In the genomic region with DNA sequence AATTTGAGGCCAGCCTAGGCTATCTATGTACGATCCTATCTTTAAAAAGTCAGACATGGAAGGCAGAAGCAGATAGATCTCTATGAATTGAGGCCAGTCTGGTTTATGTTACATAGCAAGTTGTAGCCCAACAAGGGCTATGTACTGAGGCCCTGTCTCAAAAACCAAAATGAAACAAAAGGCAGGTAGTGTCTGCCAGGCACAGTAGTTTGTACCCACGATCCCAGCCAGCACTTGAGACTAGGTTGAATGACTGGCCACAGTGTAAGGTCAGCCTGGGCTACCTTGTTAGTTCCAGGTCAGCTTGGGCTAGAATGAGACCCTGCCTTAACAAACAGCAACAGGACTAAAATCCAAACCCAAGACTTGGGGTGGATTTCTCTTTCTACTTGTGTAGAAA, we compare ENCODE assay signal across 27 mouse cellular contexts. TPM values are rescaled to one million over a fixed set of nuclear protein-coding genes. Genes with fewer than 3 reads are reported as not detected.
DNase-seq lines count a peak whose midpoint lies in the region; ATAC-seq and TF ChIP-seq lines count a peak whose summit lies in the region.
"Had no signal": no experiment of that assay in that cellular context is flagged by ENCODE, and none has a peak within 500 bp of the region (broad histone marks: within the 10 kb centered on the region; RNA-seq: fewer than 3 reads in every experiment).

No protein-coding gene starts in this region.

- H3K9me3 ChIP-seq in liver, embryonic 12.5 days (replicated peaks) = no peaks in the 10 kb centered on the region
- H3K9me3 ChIP-seq in midbrain, embryonic 15.5 days = no peaks in the 10 kb centered on the region
- H3K9me3 ChIP-seq: embryonic facial prominence, embryonic 12.5 days; forebrain, embryonic 15.5 days; heart, embryonic 15.5 days; hindbrain, embryonic 13.5 days had no signal

- H3K4me2 ChIP-seq in liver, embryonic 12.5 days = no peak overlapping the region
- no peak overlapping the region for H3K4me2 ChIP-seq in midbrain, embryonic 15.5 days
- H3K4me2 ChIP-seq: embryonic facial prominence, embryonic 12.5 days; forebrain, embryonic 15.5 days; heart, embryonic 11.5 days; heart, embryonic 15.5 days; hindbrain, embryonic 13.5 days had no signal

- no peaks in the 10 kb centered on the region for H3K36me3 ChIP-seq in liver, adult 2 months (ENCODE audit: control insufficient read depth, insufficient read depth, low read length)
- no peaks in the 10 kb centered on the region for H3K36me3 ChIP-seq in liver, embryonic 12.5 days
- H3K36me3 ChIP-seq in small intestine, adult 2 months (ENCODE audit: control insufficient read depth, insufficient read depth, low read length) = no peaks in the 10 kb centered on the region
- H3K36me3 ChIP-seq in midbrain, embryonic 15.5 days (replicated peaks) = no peaks in the 10 kb centered on the region
- H3K36me3 ChIP-seq: embryonic facial prominence, embryonic 12.5 days; forebrain, embryonic 15.5 days; heart, embryonic 15.5 days; hindbrain, embryonic 13.5 days had no signal

- no peaks in the 10 kb centered on the region for H3K79me2 ChIP-seq in liver, adult 2 months (ENCODE audit: control insufficient read depth, insufficient read depth, low read length)

- H3K9ac ChIP-seq in liver, adult 2 months (ENCODE audit: low read depth, low read length) = no peak overlapping the region
- no peak overlapping the region for H3K9ac ChIP-seq in liver, embryonic 12.5 days
- H3K9ac ChIP-seq in midbrain, embryonic 15.5 days = no peak overlapping the region
- H3K9ac ChIP-seq: embryonic facial prominence, embryonic 12.5 days; forebrain, embryonic 15.5 days; heart, embryonic 15.5 days; hindbrain, embryonic 13.5 days had no signal

- peaks cover under 1% of the 10 kb centered on the region; the same call in 1 of the 2 replicates for H3K4me1 ChIP-seq in liver, adult 2 months (ENCODE audit: control insufficient read depth, insufficient read depth, low read length)
- H3K4me1 ChIP-seq in liver, embryonic 12.5 days = peaks cover 11% of the 10 kb centered on the region
- H3K4me1 ChIP-seq in bone marrow macrophage, adult 2 months (ENCODE audit: control insufficient read depth, insufficient read depth, low read length) = peaks cover 12% of the 10 kb centered on the region
- peaks cover 2% of the 10 kb centered on the region; the same call in 1 of the 2 replicates for H3K4me1 ChIP-seq in small intestine, adult 2 months (ENCODE audit: control insufficient read depth, insufficient read depth, insufficient read length, low read length)
- peaks cover 9% of the 10 kb centered on the region; the same call in 1 of the 2 replicates for H3K4me1 ChIP-seq in midbrain, embryonic 15.5 days
- H3K4me1 ChIP-seq: embryonic facial prominence, embryonic 12.5 days; heart, embryonic 15.5 days; hindbrain, embryonic 13.5 days had no signal

- no peak for TF ChIP-seq POLR2A in liver, adult 2 months (IDR thresholded peaks at IDR 0.05; ENCODE audit: extremely low read depth, insufficient read depth, low read length)
- TF ChIP-seq POLR2A in bone marrow macrophage, adult 2 months (IDR thresholded peaks at IDR 0.05; ENCODE audit: borderline replicate concordance, low read depth, low read length) = no peak
- no peak for TF ChIP-seq POLR2A in small intestine, adult 2 months (IDR thresholded peaks at IDR 0.05; ENCODE audit: low read depth, low read length)

- no peak for DNase-seq in liver, adult 2 months (ENCODE audit: extremely low read depth, low read depth, low spot score)
- DNase-seq in CD4-positive helper T cell, adult 2 months (ENCODE audit: low read depth, low spot score) = peak; percentile 13
- no peak for DNase-seq in right cerebral cortex, postnatal 10 days (ENCODE audit: low spot score in 2 of 2)
- DNase-seq: adrenal gland, postnatal 14 days; cerebellum, adult 9-10 months; cerebellum, postnatal 25 days; gastrocnemius, postnatal 14 days; heart, adult 2 months; heart, postnatal 14 days had no signal

- WGBS in liver, adult 2 months = 50% methylated on average over 2 of the region's 2 CpGs
- 63% methylated on average over 2 of the region's 2 CpGs for WGBS in liver, embryonic 12.5 days (ENCODE audit: insufficient replicate concordance)
- WGBS in small intestine, adult 2 months = 71% methylated on average over 2 of the region's 2 CpGs
- WGBS in midbrain, embryonic 15.5 days = 81% methylated on average over 2 of the region's 2 CpGs

- ATAC-seq in liver, embryonic 12.5 days = no peak
- ATAC-seq in midbrain, embryonic 15.5 days (replicated peaks) = no peak
- ATAC-seq: activated CD4-positive, CD25-positive, alpha-beta regulatory T cell, adult 4 months; forebrain, embryonic 15.5 days; hindbrain, postnatal 0 days; Patski had no signal

- no peak overlapping the region for H3K4me3 ChIP-seq in liver, adult 2 months (ENCODE audit: insufficient read depth, low read depth, low read length)
- no peak overlapping the region for H3K4me3 ChIP-seq in liver, embryonic 12.5 days
- peak overlapping the region; percentile 60 for H3K4me3 ChIP-seq in bone marrow macrophage, adult 2 months (ENCODE audit: insufficient read depth, low read length)
- H3K4me3 ChIP-seq in small intestine, adult 2 months (ENCODE audit: low read depth, low read length) = no peak overlapping the region
- H3K4me3 ChIP-seq in midbrain, embryonic 15.5 days = no peak overlapping the region
- H3K4me3 ChIP-seq: embryonic facial prominence, embryonic 12.5 days; forebrain, embryonic 15.5 days; heart, adult 2 months; heart, embryonic 15.5 days; hindbrain, embryonic 13.5 days had no signal

- H3K27ac ChIP-seq in liver, adult 2 months (replicated peaks; ENCODE audit: insufficient read depth, low read depth, low read length) = peak overlapping the region; percentile 40; the same call in 1 of the 2 replicates
- H3K27ac ChIP-seq in liver, embryonic 12.5 days = no peak overlapping the region
- peak overlapping the region; percentile 95 for H3K27ac ChIP-seq in bone marrow macrophage, adult 2 months (ENCODE audit: insufficient read depth, low read depth, low read length)
- H3K27ac ChIP-seq in small intestine, adult 2 months (ENCODE audit: insufficient read depth, low read depth, low read length) = peak overlapping the region; percentile 0; the same call in 1 of the 2 replicates
- H3K27ac ChIP-seq in midbrain, embryonic 15.5 days = no peak overlapping the region
- H3K27ac ChIP-seq: embryonic facial prominence, embryonic 12.5 days; forebrain, embryonic 15.5 days; heart, adult 2 months; heart, embryonic 15.5 days; hindbrain, embryonic 13.5 days; hindbrain, postnatal 0 days had no signal

- no peaks in the 10 kb centered on the region for H3K27me3 ChIP-seq in liver, adult 2 months (ENCODE audit: control insufficient read depth, insufficient read depth, low read length)
- no peaks in the 10 kb centered on the region for H3K27me3 ChIP-seq in liver, embryonic 12.5 days (replicated peaks)
- no peaks in the 10 kb centered on the region for H3K27me3 ChIP-seq in small intestine, adult 2 months (ENCODE audit: control insufficient read depth, insufficient read depth, low read length)
- H3K27me3 ChIP-seq in midbrain, embryonic 15.5 days (replicated peaks) = no peaks in the 10 kb centered on the region
- H3K27me3 ChIP-seq: embryonic facial prominence, embryonic 12.5 days; forebrain, embryonic 15.5 days; heart, embryonic 15.5 days; hindbrain, embryonic 13.5 days; Patski had no signal

- TF ChIP-seq CTCF in liver, adult 2 months (IDR thresholded peaks at IDR 0.05; ENCODE audit: low read depth, low read length) = no peak
- no peak for TF ChIP-seq CTCF in bone marrow macrophage, adult 2 months (IDR thresholded peaks at IDR 0.05; ENCODE audit: low read depth, low read length)
- no peak for TF ChIP-seq CTCF in small intestine, adult 2 months (IDR thresholded peaks at IDR 0.05; ENCODE audit: extremely low read depth, insufficient read length, insufficient replicate concordance, low read depth, low read length)

RNA-seq across cellular contexts. Expression of a gene that starts 4.6 kb away (rescaled TPM):
- 2.6 and 4.4 TPM in 2 replicates for total RNA-seq in liver, adult 2 months (2014; rRNA removed)
- polyA plus RNA-seq in liver, adult 2 months (2012; rRNA removed) = 0.92 and 1.2 TPM in 2 replicates
- polyA plus RNA-seq in liver, embryonic 12.5 days (2016; fragmentation: Nextera tagmentation; extraction: Ambion mirVana) = 1.3 and 1.4 TPM in 2 replicates
- polyA plus RNA-seq in bone marrow macrophage, adult 2 months (2012; ENCODE audit: insufficient read depth, insufficient read length, missing spikeins) = 150 TPM in 2 replicates
- polyA plus RNA-seq in small intestine, adult 2 months (2012; rRNA removed) = 2.8 and 4.8 TPM in 2 replicates
- polyA plus RNA-seq in midbrain, embryonic 15.5 days (2015; fragmentation: Nextera tagmentation; extraction: Ambion mirVana) = 1.0 TPM in 2 replicates

RNA-seq across cellular contexts. Expression of a gene that starts 4.7 kb away (rescaled TPM):
- total RNA-seq in liver, adult 2 months (2014; rRNA removed) = 35.2 and 38.7 TPM in 2 replicates
- polyA plus RNA-seq in liver, adult 2 months (2012; rRNA removed) = 11.8 and 12.3 TPM in 2 replicates
- polyA plus RNA-seq in liver, embryonic 12.5 days (2016; fragmentation: Nextera tagmentation; extraction: Ambion mirVana) = 11.6 and 12.4 TPM in 2 replicates
- polyA plus RNA-seq in bone marrow macrophage, adult 2 months (2012; ENCODE audit: insufficient read depth, insufficient read length, missing spikeins) = 66.9 and 74.5 TPM in 2 replicates
- 3.3 and 8.0 TPM in 2 replicates for polyA plus RNA-seq in small intestine, adult 2 months (2012; rRNA removed)
- polyA plus RNA-seq in midbrain, embryonic 15.5 days (2015; fragmentation: Nextera tagmentation; extraction: Ambion mirVana) = 13.5 and 13.8 TPM in 2 replicates

RNA-seq across cellular contexts. Expression of a gene that starts 35.2 kb away (rescaled TPM):
- 1.4 and 3.0 TPM in 2 replicates for total RNA-seq in liver, adult 2 months (2014; rRNA removed)
- polyA plus RNA-seq in liver, adult 2 months (2012; rRNA removed) = 0.66 TPM in 2 replicates
- 1.0 and 1.1 TPM in 2 replicates for polyA plus RNA-seq in liver, embryonic 12.5 days (2016; fragmentation: Nextera tagmentation; extraction: Ambion mirVana)
- 1.3 and 2.0 TPM in 2 replicates for polyA plus RNA-seq in bone marrow macrophage, adult 2 months (2012; ENCODE audit: insufficient read depth, insufficient read length, missing spikeins)
- polyA plus RNA-seq in small intestine, adult 2 months (2012; rRNA removed) = 0.23 TPM in 1 of 2 replicates, not detected in the other
- polyA plus RNA-seq in midbrain, embryonic 15.5 days (2015; fragmentation: Nextera tagmentation; extraction: Ambion mirVana) = 1.1 and 1.4 TPM in 2 replicates

RNA-seq across cellular contexts. Expression of a gene that starts 45.9 kb away (rescaled TPM):
- not detected in 2 replicates for total RNA-seq in liver, adult 2 months (2014; rRNA removed)
- polyA plus RNA-seq in liver, adult 2 months (2012; rRNA removed) = not detected in 2 replicates
- not detected in 2 replicates for polyA plus RNA-seq in liver, embryonic 12.5 days (2016; fragmentation: Nextera tagmentation; extraction: Ambion mirVana)
- polyA plus RNA-seq in bone marrow macrophage, adult 2 months (2012; ENCODE audit: insufficient read depth, insufficient read length, missing spikeins) = not detected in 2 replicates
- polyA plus RNA-seq in small intestine, adult 2 months (2012; rRNA removed) = not detected in 2 replicates
- not detected in 2 replicates for polyA plus RNA-seq in midbrain, embryonic 15.5 days (2015; fragmentation: Nextera tagmentation; extraction: Ambion mirVana)
- total RNA-seq: adrenal gland, adult 18-20 months; adrenal gland, postnatal 14 days; gastrocnemius, postnatal 14 days; heart, adult 2 months; heart, postnatal 14 days; hematopoietic stem cell, adult 5-6 weeks; hindbrain, postnatal 0 days had no signal
- polyA plus RNA-seq: activated CD4-positive, CD25-positive, alpha-beta regulatory T cell, adult 4 months; C2C12; cortical plate, adult 2 months; embryonic facial prominence, embryonic 12.5 days; forebrain, embryonic 11.5 days; forebrain, embryonic 15.5 days; gonadal fat pad, adult 2 months; heart, adult 2 months; heart, embryonic 11.5 days; heart, embryonic 15.5 days; hindbrain, embryonic 13.5 days; hindbrain, postnatal 0 days; Patski had no signal

RNA-seq across cellular contexts. Expression of a gene that starts 56.5 kb away (rescaled TPM):
- not detected in 2 replicates for total RNA-seq in liver, adult 2 months (2014; rRNA removed)
- polyA plus RNA-seq in liver, adult 2 months (2012; rRNA removed) = not detected in 2 replicates
- not detected in 2 replicates for polyA plus RNA-seq in liver, embryonic 12.5 days (2016; fragmentation: Nextera tagmentation; extraction: Ambion mirVana)
- 0.72 TPM in 1 of 2 replicates, not detected in the other for polyA plus RNA-seq in bone marrow macrophage, adult 2 months (2012; ENCODE audit: insufficient read depth, insufficient read length, missing spikeins)
- not detected in 2 replicates for polyA plus RNA-seq in small intestine, adult 2 months (2012; rRNA removed)
- polyA plus RNA-seq in midbrain, embryonic 15.5 days (2015; fragmentation: Nextera tagmentation; extraction: Ambion mirVana) = not detected in 2 replicates
- total RNA-seq: adrenal gland, adult 18-20 months; adrenal gland, postnatal 14 days; gastrocnemius, postnatal 14 days; heart, adult 2 months; heart, postnatal 14 days; hematopoietic stem cell, adult 5-6 weeks; hindbrain, postnatal 0 days had no signal
- polyA plus RNA-seq: C2C12; cortical plate, adult 2 months; embryonic facial prominence, embryonic 12.5 days; forebrain, embryonic 11.5 days; forebrain, embryonic 15.5 days; gonadal fat pad, adult 2 months; heart, adult 2 months; heart, embryonic 11.5 days; heart, embryonic 15.5 days; hindbrain, embryonic 13.5 days; hindbrain, postnatal 0 days; Patski had no signal

Comparison
In these comparisons a context has a peak if more than half of its experiments do, and no peak if none do; other contexts are left out.
1. H3K27ac ChIP-seq: peak in liver, adult 2 months (single experiment), bone marrow macrophage, adult 2 months (single experiment) and small intestine, adult 2 months (single experiment); none in liver, embryonic 12.5 days (single experiment) and midbrain, embryonic 15.5 days (single experiment).
2. RNA of a gene that starts 4.6 kb away (polyA plus RNA-seq): 150 TPM in bone marrow macrophage, adult 2 months; 2.8 to 4.8 TPM in small intestine, adult 2 months, 1.3 to 1.4 TPM in liver, embryonic 12.5 days, 0.92 to 1.2 TPM in liver, adult 2 months and 1.0 TPM in midbrain, embryonic 15.5 days; every median in the first group is over 10 times any median in the second.